Mouse (Mus musculus): ENCODE results near the gene Wipi1.
"Not testable (repeated sequence)": the region's sequence is repeated elsewhere in the genome, so short reads cannot be mapped to it uniquely, and the experiment has no call there.

Wipi1 gene

GRCm38 (mm10) chr11:109611303-109612149, at the start of gene Wipi1:
TSS of gene Wipi1 (minus strand) at chr11:109611967.
- DNase-seq (ENCODE audit: low read depth): peak; percentile 99

- not testable (repeated sequence) for DNase-seq (ENCODE audit: low read depth)
Observed at GRCm38 (mm10) chr11:109660526-109660925, 48.8 kb upstream of the Wipi1 start.

DNA sequence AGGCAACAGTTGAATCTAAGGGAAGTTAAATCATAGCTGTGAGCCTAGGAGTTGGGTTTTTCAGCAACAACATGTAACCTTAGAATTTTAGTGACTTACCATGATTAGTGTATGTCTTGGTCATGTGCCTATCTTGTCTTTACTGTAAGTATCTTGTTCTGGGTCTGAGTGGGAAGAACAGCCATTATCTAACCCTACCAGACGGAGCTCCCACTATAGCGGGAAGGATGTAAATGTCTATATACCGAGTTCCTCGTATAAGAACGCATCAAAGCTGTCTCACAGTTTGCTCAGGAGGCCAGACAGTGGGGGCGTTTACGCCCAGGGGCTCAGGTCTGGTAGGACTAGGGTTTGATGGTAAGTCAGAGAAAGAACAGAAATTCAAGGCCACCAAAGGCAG, 44.5 kb upstream of the Wipi1 start:
- DNase-seq (ENCODE audit: low read depth): no peak

- no peak for DNase-seq (ENCODE audit: low read depth)
Observed at GRCm38 (mm10) chr11:109654581-109654980, 42.8 kb upstream of the Wipi1 start.

DNA sequence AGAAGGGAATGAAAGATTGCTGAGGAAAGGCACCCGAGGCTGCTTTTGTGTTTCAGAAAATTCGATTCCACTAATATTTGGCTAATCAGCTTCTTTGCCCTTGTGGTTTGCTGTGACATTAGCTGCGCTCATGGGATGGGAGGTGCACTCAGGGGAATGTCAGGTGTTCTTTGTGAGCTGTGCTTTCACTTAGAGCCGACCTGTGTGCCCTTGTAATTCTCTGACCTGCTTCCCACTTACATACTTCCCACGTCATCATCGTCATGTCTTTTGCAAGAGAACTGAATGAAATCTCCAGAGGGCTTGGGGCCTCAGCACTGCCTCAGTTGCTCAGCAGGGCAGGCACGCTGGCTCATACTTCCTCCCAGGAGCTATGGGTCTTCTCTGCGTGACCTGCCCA, 41.4 kb upstream of the Wipi1 start:
- no peak for DNase-seq (ENCODE audit: low read depth)

GRCm38 (mm10) chr11:109652505-109652904, 40.7 kb upstream of the Wipi1 start:
- no peak for DNase-seq (ENCODE audit: low read depth)

DNA sequence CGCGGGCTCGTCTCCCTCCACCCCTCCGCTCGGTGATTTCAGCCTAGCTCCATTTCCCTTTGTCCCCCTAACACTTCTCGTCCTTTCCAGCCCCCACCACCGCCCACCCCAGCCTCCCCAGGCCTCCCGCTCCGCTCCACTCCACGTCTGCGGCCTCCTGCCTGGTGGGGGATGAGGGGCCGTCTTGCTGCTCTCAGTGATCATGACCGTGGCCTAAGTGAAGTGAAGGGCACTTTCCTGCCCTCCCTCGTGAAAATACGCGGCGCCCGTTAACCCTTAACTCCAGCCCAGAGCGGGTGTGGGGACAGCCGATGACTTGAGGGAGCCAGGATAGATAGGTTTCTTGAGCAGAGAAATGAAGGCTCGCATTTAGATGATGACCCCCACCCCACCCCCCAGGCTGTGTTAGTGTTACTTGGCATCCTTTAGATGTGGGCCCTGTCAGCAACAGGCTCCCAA, 39.8 kb upstream of the Wipi1 start:
- DNase-seq (ENCODE audit: low read depth): peak; percentile 30

DNA sequence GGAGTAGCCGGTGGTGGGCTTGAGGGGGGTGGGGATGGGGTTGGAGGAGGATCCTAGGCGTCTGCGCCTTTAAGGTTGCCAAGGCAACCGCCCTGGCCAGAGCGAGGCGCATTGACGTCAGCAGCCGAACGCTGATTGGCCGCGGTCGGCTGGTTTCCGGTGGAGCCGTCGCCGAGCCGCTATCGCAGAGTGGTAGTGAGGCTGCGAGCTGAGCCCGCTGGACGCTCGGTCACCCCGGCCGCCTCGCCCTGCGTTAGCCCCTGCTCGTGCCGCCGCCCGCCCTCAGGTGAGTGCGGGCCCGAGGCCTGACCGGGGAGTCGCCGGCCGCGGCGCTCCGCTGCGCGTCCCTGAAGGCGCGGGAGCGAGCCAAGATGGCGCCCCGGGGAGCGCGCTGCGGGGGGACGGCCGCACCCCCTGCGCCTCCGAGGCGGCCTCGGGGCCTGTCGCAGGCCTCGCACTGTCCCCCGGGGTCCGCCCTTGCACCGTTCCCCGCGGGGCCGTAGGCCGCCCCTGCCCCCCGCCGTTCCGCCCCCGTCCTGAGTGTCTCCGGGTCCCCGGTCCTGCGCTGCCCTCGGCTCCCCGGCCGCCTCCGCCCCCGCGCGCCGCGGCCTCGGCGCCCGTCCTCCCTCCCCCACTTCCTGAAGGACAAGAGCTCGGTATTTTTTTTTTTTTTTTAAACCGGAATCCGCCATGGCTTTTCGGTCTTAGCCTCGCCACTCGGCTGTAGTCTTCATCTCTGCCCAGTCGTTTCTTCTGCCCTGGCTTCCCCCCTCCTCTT, 39.2 kb upstream of the Wipi1 start:
- peak; percentile 95 for DNase-seq (ENCODE audit: low read depth)

DNA sequence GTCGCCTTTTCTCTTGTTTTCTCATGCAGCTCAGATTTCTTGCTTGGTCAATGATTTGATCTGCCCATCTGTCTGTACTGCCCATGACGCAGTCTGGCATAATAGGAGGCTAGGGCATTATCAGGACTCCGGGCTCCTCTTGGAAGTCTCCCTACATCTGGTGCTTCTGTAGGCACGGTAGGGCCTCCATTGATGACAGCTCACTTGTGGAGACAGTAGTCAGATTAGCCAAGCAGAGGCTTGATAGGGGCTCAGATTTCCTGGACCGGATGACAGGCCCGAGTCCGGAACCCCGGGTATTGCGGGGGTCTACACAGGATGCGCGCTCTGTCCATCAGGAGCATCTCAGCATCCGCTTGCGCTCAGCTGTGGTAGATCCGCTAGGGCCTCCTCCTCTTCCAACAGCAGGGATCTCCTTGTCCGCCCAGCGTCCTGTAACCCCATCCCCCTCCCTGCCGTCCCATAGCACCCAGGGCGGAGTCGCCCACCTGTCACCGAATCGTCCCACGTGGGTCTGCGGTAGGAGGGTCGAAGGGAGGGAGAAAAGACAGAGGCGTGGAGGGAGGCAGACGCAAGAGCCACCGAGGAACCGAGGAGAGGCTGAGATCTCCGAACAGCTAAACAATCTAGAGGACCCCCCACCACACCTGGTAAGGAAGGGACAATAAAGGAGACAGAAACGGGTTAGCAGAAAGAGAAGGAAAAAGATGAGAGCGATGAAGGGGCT, 38.4 kb upstream of the Wipi1 start:
- peak; percentile 71 for DNase-seq (ENCODE audit: low read depth)

GRCm38 (mm10) chr11:109649206-109649605, 37.4 kb upstream of the Wipi1 start, which contains the start of gene Prkar1a:
TSS of gene Prkar1a (plus strand) at chr11:109649405.
- no peak for DNase-seq (ENCODE audit: low read depth)

DNA sequence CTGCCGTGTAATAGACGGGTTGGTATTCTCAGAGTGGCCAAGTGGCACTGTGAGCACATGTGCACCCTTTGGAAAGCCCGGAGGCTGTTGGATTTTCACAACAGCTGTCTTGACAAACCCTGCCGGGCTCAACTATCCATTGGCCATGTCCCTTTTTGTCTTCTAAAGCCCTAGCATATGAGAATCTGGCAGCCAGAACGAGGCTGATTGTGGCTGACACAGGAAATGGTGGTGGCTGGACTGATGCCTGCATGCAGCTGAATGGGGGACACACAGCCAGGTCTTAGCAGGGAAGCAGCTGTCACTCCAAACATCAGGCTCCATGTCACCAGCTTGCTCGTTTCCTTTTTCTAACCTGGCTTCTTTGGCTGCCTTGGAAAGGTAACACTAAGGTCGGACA, 36.7 kb upstream of the Wipi1 start:
- DNase-seq (ENCODE audit: low read depth): no peak

DNA sequence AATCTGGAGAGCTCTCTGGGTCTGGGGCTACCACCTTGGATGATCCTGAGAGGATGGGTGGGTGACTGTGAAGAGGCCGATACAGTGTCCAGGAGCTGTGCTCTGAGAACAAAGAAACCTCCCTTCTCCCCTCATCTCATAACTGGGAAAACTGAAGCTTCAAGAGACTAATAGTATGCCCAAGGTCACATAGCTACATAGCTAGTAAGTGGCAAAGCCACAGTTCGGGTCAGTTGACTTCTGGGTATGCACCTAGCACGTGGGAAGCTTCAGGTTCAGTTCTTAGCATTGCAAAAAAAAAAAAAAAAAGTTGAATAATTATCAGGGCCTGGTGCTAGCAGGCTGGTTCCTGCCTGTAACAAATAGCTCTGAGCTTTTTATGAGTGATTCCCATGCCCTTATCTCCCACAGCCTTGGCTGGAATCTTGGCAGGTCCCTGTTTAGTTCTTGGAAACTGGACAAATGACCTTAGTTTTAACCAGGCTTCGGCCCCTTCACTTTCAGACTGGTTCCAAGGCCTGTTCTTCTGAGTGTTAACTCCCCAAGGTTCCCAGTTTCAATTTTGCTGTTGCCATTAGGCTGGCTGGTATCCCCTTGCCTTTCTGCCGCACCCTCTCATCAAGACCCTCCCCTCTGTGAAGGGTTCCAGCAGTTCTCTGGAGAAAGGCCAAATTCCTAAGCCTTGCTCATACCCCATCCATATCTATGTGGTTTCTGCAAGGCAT, 29.9 kb upstream of the Wipi1 start:
- DNase-seq (ENCODE audit: low read depth): peak; percentile 77

- DNase-seq (ENCODE audit: low read depth): peak; percentile 59
Observed at GRCm38 (mm10) chr11:109635871-109636395, 24.2 kb upstream of the Wipi1 start.

- no peak for DNase-seq (ENCODE audit: low read depth)
Observed at GRCm38 (mm10) chr11:109634928-109635327, 23.2 kb upstream of the Wipi1 start.

DNA sequence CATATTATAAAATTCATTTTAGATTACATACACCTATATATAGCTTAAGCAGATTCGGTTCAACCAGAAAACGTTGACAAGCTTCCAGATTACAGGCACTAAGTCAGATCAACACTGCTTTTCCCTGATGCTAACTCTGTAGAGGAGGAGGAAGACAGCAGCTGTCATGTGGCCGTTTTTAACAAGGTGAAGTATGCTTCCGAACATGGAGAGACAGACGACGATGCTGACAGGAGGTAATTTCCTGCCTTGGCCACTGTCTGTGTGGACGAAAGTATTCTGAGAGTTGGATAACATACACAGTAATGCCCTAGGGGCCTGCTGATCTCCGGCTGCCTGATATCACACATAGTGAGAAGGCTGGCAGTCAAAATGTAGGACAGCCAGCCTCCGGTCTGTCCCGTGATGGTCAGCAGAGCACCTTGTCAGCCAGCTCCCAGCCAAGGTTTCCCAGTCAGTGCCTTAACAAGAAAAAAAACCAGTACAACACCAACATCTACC, 17.3 kb upstream of the Wipi1 start:
- DNase-seq (ENCODE audit: low read depth): no peak

GRCm38 (mm10) chr11:109628099-109628498, 16.3 kb upstream of the Wipi1 start:
- no peak for DNase-seq (ENCODE audit: low read depth)

DNA sequence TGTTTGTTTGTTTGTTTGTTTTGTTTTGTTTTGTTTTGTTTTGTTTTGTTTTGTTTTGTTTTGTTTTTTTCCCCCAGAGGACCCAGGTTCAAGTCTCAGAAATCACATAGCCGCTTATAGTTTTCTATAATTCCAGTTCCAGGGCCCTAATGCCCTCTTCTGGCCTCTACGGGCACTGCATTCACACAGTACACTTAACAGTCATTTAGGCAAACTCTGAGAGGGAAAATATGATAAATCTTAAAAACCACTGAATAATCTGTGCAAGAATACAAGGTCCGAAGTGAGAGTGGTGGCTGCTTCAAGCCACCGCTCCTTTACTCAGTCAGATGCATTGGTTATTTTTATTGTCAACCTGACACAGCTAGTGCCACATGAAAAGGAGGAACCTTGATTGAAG, 15.9 kb upstream of the Wipi1 start:
- peak; percentile 51 for DNase-seq (ENCODE audit: low read depth)

DNA sequence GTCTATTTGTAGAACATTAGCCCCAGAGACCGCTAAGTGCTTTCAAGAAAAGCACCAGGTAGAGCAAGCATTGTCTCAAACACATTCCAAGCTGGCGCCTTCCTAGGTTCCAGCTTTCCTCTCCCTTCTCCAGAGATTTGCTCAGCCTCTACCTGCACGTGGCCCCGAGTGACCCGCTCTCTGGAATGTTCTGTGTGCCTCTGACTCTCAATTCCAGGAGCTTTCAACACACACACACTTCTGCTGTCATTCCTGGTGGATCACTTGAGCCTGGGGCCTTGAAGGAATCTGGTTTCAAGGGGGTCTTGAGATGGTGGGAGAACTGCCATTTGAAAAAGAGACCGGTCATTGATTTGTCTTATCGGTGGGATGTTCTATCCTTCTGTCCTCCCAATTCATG, 11.5 kb upstream of the Wipi1 start:
- DNase-seq (ENCODE audit: low read depth): no peak

- no peak for DNase-seq (ENCODE audit: low read depth)
Observed at GRCm38 (mm10) chr11:109622518-109623037, 10.8 kb upstream of the Wipi1 start.

DNA sequence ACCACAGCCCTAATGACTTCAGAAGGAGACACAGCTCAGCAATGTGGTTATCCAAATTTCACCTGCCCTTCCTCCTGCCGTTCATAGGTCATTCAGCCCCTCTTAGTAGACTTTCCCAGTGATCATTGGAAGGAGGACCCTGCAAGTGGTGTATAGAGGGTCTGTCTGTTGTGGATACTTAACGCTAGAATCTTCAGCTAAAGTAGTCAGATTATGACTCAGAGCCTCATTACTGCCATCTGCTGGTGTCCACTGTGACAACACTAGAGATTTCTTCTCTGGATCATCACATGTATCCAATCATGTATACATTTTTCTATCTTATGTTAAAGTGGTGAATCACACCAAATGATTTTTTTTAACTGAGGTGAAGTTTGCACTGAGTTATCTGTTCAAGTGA, 9.4 kb upstream of the Wipi1 start:
- peak; percentile 87 for DNase-seq (ENCODE audit: low read depth)

DNA sequence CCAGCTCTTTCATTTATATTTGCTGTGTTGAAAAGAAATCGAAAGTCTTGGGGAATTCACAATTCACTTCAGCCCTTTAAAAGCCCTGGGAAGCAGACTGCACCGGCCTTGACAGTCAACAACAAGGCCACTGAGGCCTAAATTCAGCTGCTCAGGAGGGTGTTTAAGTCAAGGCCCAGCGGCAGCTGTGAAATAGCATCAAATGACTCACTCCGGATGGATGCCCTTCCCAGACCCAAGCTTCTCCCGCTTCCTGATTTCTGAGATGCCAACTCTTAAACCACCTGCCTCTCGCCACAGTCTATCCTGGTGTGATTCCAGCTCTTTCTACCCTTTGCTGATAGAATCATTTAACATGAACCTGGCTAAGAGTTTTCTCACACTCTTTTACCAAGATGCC, 8.6 kb upstream of the Wipi1 start:
- DNase-seq (ENCODE audit: low read depth): no peak

All from NIH3T3 (cell line).